Mouse (Mus musculus) embryonic facial prominence, embryonic 14.5 days (tissue): ENCODE measurements at regions not wholly inside any gene's neighbourhood (a gene's known extent, or its start where the extent isn't known, plus 50 kb on each side); places are given as distances from the start of the nearest gene placed in this dataset.
"Not testable (repeated sequence)": the region's sequence is repeated elsewhere in the genome, so short reads cannot be mapped to it uniquely, and the experiment has no call there.

Experiments used
- ATAC-seq: fragments of 200-750 bp; cut with Nextera tagmentation; 2 replicates; pipeline ENCODE4 v1.8.0; 2017; ENCODE audit warnings: low read depth, moderate number of reproducible peaks, moderate TSS enrichment
- DNase-seq: peaks from one replicate; pipeline ENCODE4 v3.0.0-alpha.2; 2015; ENCODE audit warnings: low spot score
- H3K27ac ChIP-seq: fragments of 300-500 bp; sonication (generic); replicated peaks from 2 replicates; pipeline ENCODE4 v1.5.1; 2014; ENCODE audit warnings: low read depth, mild to moderate bottlenecking, low read length, moderate library complexity
- H3K27me3 ChIP-seq: fragments of 300-500 bp; sonication (generic); replicated peaks from 2 replicates; pipeline ENCODE4 v1.6.1; 2014; ENCODE audit warnings: low read length; ENCODE audit not compliant: control insufficient read depth, insufficient read depth
- H3K36me3 ChIP-seq: fragments of 300-500 bp; sonication (generic); 2 replicates; pipeline ENCODE4 v1.6.1; 2014; ENCODE audit warnings: low read length, mixed read lengths; ENCODE audit not compliant: control insufficient read depth, insufficient read depth
- H3K4me1 ChIP-seq: fragments of 300-500 bp; sonication (generic); 2 replicates; pipeline ENCODE4 v1.6.1; 2014; ENCODE audit warnings: antibody characterized with exemption, low read length; ENCODE audit not compliant: control insufficient read depth, insufficient read depth
- H3K4me2 ChIP-seq: fragments of 300-500 bp; sonication (generic); 2 replicates; pipeline ENCODE4 v1.6.1; 2014; ENCODE audit warnings: low read depth, mild to moderate bottlenecking, low read length, moderate library complexity, mixed read lengths
- H3K4me3 ChIP-seq: fragments of 300-500 bp; sonication (generic); 2 replicates; pipeline ENCODE4 v1.5.1; 2014; ENCODE audit warnings: low read depth, mild to moderate bottlenecking, low read length
- H3K9ac ChIP-seq: fragments of 300-500 bp; sonication (generic); 2 replicates; pipeline ENCODE4 v1.6.1; 2014; ENCODE audit warnings: low read depth, mild to moderate bottlenecking, low read length, moderate library complexity, mixed read lengths
- H3K9me3 ChIP-seq: fragments of 300-500 bp; sonication (generic); 2 replicates; pipeline ENCODE4 v1.6.1; 2016; ENCODE audit warnings: low read length; ENCODE audit not compliant: control insufficient read depth
- WGBS: fragments of 180-500 bp; shearing (Covaris S2); extraction: QIAGEN DNeasy Blood & Tissue Kit; methylation state at CpG from one replicate; pipeline ENCODE4 v1.1.7; 2014; 5-methylcytosine and 5-hydroxymethylcytosine counted together

DNA sequence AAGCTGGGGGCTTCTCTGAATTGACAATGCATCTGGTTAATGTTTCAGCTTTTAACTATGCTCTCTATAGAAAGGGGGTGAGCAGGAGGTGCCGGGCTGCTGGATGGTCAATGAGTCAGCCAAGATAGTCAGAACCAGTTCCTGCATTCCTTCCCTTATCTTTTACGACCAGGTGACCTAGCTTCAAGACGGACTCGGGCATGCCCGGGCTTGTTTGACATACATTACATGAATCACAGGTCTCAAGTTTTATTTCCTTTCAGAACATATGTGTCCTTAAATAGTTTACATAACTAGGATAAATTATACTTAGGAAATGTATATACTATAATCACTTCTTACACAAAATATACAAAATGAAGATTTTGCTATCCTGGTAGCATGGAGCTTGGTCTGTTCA is 803.6 kb downstream of the Cdh10 start:
- not testable (repeated sequence) for H3K36me3 ChIP-seq, H3K4me3 ChIP-seq, H3K9ac ChIP-seq, DNase-seq, H3K27me3 ChIP-seq, H3K4me2 ChIP-seq, H3K9me3 ChIP-seq, ATAC-seq, H3K4me1 ChIP-seq, H3K27ac ChIP-seq
- 82% methylated on average over 5 of the region's 5 CpGs for WGBS

DNA sequence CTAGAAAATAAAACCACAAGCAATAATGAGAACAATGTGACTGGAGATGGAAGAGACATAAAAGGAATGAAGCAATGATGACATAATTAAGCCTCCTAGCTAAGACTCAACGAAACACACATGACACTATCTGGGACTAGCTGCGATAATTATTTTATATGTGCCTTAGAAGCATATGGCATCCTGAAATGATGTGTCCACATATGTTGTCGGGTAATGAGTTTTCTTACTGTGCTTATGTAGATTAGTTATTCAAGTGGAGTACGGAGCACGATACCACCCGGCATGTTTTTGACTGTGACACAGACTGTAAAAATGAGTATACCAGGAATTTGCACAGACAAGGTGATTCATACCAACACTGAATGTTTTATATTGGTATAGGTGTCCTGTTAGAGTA is 781.7 kb upstream of the Cdh12 start:
- no peak for DNase-seq
- Histone ChIP-seq H3K27ac (no peak overlapping the region), H3K4me1 (no peaks in the 10 kb centered on the region), H3K4me2 (no peak overlapping the region), H3K36me3 (no peaks in the 10 kb centered on the region), H3K9me3 (no peaks in the 10 kb centered on the region), H3K27me3 (no peaks in the 10 kb centered on the region), H3K4me3 (no peak overlapping the region), H3K9ac (no peak overlapping the region)
- WGBS = 71% methylated on average over 6 of the region's 6 CpGs
- ATAC-seq = no peak

DNA sequence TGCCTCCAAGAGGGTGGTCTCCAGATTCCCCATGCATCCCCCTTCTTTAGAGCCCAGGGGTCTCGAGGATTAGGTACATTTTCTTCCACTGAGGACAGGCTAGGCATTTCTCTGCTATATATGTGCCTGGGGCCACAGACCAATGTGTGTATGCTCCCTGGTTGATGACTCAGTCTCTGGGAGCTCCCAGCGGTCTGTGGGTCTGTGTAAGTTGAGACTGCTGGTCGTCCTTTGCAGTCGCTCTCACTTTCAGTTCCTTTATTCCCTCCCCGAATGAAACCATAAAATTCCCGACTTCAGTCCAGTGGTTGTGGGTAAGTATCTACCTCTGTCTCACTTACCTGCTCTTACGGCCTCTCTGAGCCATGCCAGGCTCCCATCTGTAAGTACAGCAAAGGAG is 773.5 kb upstream of the Cdh12 start:
- H3K9ac ChIP-seq = no peak overlapping the region
- H3K4me1 ChIP-seq = no peaks in the 10 kb centered on the region
- no peak overlapping the region for H3K4me3 ChIP-seq
- DNase-seq (no peak), ATAC-seq (no peak)
- WGBS = 69% methylated on average over 7 of the region's 7 CpGs
- no peak overlapping the region for H3K4me2 ChIP-seq
- no peak overlapping the region for H3K27ac ChIP-seq
- no peaks in the 10 kb centered on the region for H3K36me3 ChIP-seq
- H3K9me3 ChIP-seq = no peaks in the 10 kb centered on the region
- no peaks in the 10 kb centered on the region for H3K27me3 ChIP-seq

DNA sequence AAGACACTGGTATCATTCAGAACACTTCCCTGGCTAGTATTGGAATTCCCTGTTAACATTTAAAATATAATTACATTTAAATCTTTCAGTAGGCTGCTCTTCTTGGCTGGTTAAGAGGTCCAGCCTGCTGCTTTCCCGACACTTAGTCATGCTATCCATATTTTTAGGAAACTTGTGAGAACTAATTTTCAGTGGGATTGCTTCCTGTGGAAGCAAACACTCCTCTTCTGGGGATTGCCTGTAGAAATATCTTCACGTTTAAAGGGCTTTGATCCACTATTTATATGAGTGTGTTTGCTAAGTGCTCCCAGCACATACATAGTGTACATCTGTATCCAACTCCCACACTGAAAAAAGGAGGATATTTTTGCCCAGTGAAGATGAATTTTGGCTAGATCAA is 761.8 kb upstream of the Cdh12 start:
- ATAC-seq (no peak), DNase-seq (no peak)
- H3K4me3 ChIP-seq = no peak overlapping the region
- no peaks in the 10 kb centered on the region for H3K36me3 ChIP-seq
- WGBS = 70% methylated on average over 2 of the region's 2 CpGs
- no peak overlapping the region for H3K9ac ChIP-seq
- H3K4me2 ChIP-seq = no peak overlapping the region
- H3K27me3 ChIP-seq = no peaks in the 10 kb centered on the region
- no peak overlapping the region for H3K27ac ChIP-seq
- H3K4me1 ChIP-seq = no peaks in the 10 kb centered on the region
- H3K9me3 ChIP-seq = no peaks in the 10 kb centered on the region

DNA sequence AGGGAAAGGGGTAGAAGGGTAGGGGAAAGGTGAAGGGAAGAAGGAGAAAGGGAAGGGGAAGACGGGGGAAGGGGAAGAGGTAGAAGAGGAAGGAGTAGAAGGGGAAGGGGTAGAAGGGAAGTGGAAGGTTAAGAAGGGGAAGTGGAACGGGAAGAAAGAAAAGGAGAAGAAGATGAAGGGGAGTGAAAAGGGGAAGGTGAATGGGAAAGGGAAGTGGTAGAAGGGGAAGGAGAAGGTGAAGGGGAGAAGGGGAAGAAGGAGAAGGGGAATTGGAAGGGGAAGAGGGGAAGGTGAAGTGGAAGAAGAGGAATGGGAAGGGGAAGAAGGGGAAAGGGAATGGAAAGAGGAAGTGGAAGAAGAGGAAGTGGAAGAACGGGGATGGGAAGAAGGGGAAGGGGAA is 737.3 kb upstream of the Cdh12 start:
- no peak overlapping the region for H3K4me3 ChIP-seq
- no peak for ATAC-seq
- H3K4me2 ChIP-seq = no peak overlapping the region
- H3K36me3 ChIP-seq = no peaks in the 10 kb centered on the region
- H3K9ac ChIP-seq = no peak overlapping the region
- H3K27me3 ChIP-seq = no peaks in the 10 kb centered on the region
- no peak for DNase-seq
- H3K27ac ChIP-seq = no peak overlapping the region
- 83% methylated on average over 3 of the region's 3 CpGs for WGBS
- no peaks in the 10 kb centered on the region for H3K4me1 ChIP-seq
- H3K9me3 ChIP-seq = no peaks in the 10 kb centered on the region
